Mouse (Mus musculus): ENCODE results near the gene Elovl2. TPM values are rescaled to one million over a fixed set of nuclear protein-coding genes. Genes with fewer than 3 reads are reported as not detected.

The Elovl2 gene
- total and polyA plus RNA-seq, 3 experiments = not detected

DNA sequence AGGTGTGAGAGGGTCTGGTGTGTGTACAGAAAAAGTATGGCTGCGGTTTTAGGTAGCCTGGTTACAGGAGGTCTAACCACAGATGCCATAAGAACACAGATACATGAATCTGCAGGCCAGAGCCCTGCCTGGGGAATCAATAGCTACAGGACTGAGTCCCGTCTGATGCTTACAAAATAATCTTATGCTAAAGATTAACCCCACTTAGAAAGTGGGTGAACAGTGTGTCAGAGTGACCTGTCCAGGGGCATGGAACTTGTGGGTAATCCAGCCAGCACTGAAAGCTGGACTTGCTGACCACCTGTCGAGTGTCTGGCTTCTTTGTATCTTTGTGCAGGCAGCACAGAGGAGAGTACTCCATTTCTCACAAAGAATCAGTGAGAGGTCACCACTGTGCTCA, 4.0 kb downstream of the Elovl2 start:
- DNase-seq (ENCODE audit: low read depth, low spot score) = no peak
- Histone ChIP-seq H3K79me2 (ENCODE audit: control insufficient read depth, insufficient read depth, low read length, poor library complexity) (no peaks in the 10 kb centered on the region), H3K27ac (ENCODE audit: control insufficient read depth, low read depth, low read length) (no peak overlapping the region), H3K4me3 (ENCODE audit: control insufficient read depth in 1 of 2, insufficient read depth in 1 of 2, low read depth in 2 of 2, low read length in 2 of 2) (no peak overlapping the region), H3K36me3 (ENCODE audit: control insufficient read depth in 1 of 2, insufficient read depth in 2 of 2, low read length in 2 of 2) (no peaks in the 10 kb centered on the region), H3K9ac (ENCODE audit: control insufficient read depth, low read depth, low read length, poor library complexity, severe bottlenecking) (no peak overlapping the region), H3K9me3 (replicated peaks; ENCODE audit: insufficient read depth, low read length) (no peaks in the 10 kb centered on the region), H3K27me3 (ENCODE audit: control insufficient read depth in 1 of 2, insufficient read depth in 2 of 2, low read length in 2 of 2) (peaks cover 3 to 5% of the 10 kb centered on the region in 2 experiments; a peak in 3 of 4 replicates), H3K4me1 (ENCODE audit: control insufficient read depth in 1 of 2, insufficient read depth in 2 of 2, low read length in 2 of 2) (no peaks in the 10 kb centered on the region)
- TF ChIP-seq NELFE (IDR thresholded peaks at IDR 0.05; ENCODE audit: low read depth, low read length) (no peak), ELF1 (IDR thresholded peaks at IDR 0.05; ENCODE audit: low read depth, low read length) (no peak), ETS1 (IDR thresholded peaks at IDR 0.05; ENCODE audit: low read depth, low read length) (no peak), MYB (IDR thresholded peaks at IDR 0.05; ENCODE audit: low read depth, low read length) (no peak), ZNF384 (IDR thresholded peaks at IDR 0.05; ENCODE audit: low read depth, low read length) (no peak), MAX (IDR thresholded peaks at IDR 0.05; ENCODE audit: low read length) (no peak), UBTF (IDR thresholded peaks at IDR 0.05; ENCODE audit: borderline replicate concordance, insufficient read depth, low read depth, low read length) (no peak), KAT2A (conservative IDR thresholded peaks at IDR 0.05; ENCODE audit: low read depth, low read length) (no peak), CHD1 (IDR thresholded peaks at IDR 0.05; ENCODE audit: low read depth, low read length) (no peak), POLR2AphosphoS5 (IDR thresholded peaks at IDR 0.05; ENCODE audit: borderline replicate concordance, low read depth, low read length) (no peak), ZC3H11A (IDR thresholded peaks at IDR 0.05; ENCODE audit: low read depth, low read length) (no peak), ZMIZ1 (IDR thresholded peaks at IDR 0.05; ENCODE audit: low read depth, low read length) (no peak), JUND (IDR thresholded peaks at IDR 0.05; ENCODE audit: low read depth, low read length) (no peak)

DNA sequence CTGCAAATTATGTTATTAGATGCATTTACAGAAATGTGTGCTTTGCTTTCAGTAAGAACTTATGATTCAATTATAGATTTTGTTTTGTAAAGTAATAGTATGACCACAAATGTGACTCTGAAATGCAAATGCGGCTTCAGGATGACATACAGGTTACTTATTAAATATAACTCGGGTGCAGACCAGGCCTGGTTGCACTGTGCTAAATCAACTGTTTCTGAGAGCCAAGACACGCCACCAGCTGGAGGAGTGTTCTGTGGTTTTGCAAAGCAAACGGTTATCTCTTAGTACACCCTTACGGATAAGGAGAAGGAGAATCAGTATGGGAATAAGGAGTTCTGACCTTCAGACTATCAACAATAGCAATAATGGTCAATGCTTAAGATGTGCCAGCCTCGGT, 4.5 kb downstream of the Elovl2 start:
- no peaks in the 10 kb centered on the region for H3K4me1 ChIP-seq (ENCODE audit: control insufficient read depth in 1 of 2, insufficient read depth in 2 of 2, low read length in 2 of 2)
- TF ChIP-seq MAZ (IDR thresholded peaks at IDR 0.05; ENCODE audit: low read depth, low read length) (no peak), TBP (IDR thresholded peaks at IDR 0.05; ENCODE audit: low read depth, low read length) (no peak), ZC3H11A (IDR thresholded peaks at IDR 0.05; ENCODE audit: low read depth, low read length) (no peak), UBTF (IDR thresholded peaks at IDR 0.05; ENCODE audit: borderline replicate concordance, insufficient read depth, low read depth, low read length) (no peak), MXI1 (IDR thresholded peaks at IDR 0.05; ENCODE audit: low read depth, low read length) (no peak), MAFK (IDR thresholded peaks at IDR 0.05; ENCODE audit: borderline replicate concordance, low read depth, low read length) (no peak), NELFE (IDR thresholded peaks at IDR 0.05; ENCODE audit: low read depth, low read length) (no peak), TAL1 (IDR thresholded peaks at IDR 0.05; ENCODE audit: low read length) (no peak), EP300 (IDR thresholded peaks at IDR 0.05; ENCODE audit: low read depth in 1 of 2, low read length in 2 of 2) (no peak), MYB (IDR thresholded peaks at IDR 0.05; ENCODE audit: low read depth, low read length) (no peak), MEF2A (IDR thresholded peaks at IDR 0.05; ENCODE audit: extremely low read depth, insufficient replicate concordance, low read depth, low read length, poor library complexity, severe bottlenecking) (no peak), USF2 (IDR thresholded peaks at IDR 0.05; ENCODE audit: borderline replicate concordance in 1 of 2, insufficient read depth in 1 of 2, low read depth in 1 of 2, low read length in 2 of 2) (no peak), POLR2AphosphoS2 (IDR thresholded peaks at IDR 0.05; ENCODE audit: low read length) (no peak)
- H3K27me3 ChIP-seq (ENCODE audit: control insufficient read depth in 1 of 2, insufficient read depth in 2 of 2, low read length in 2 of 2) = peaks cover 3 to 5% of the 10 kb centered on the region in 2 experiments; a peak in 3 of 4 replicates
- no peaks in the 10 kb centered on the region for H3K79me2 ChIP-seq (ENCODE audit: control insufficient read depth, insufficient read depth, low read length, poor library complexity)
- H3K9ac ChIP-seq (ENCODE audit: control insufficient read depth, low read depth, low read length, poor library complexity, severe bottlenecking) = no peak overlapping the region
- no peaks in the 10 kb centered on the region for H3K9me3 ChIP-seq (replicated peaks; ENCODE audit: insufficient read depth, low read length)
- no peaks in the 10 kb centered on the region for H3K36me3 ChIP-seq (ENCODE audit: control insufficient read depth in 1 of 2, insufficient read depth in 2 of 2, low read length in 2 of 2)
- no peak overlapping the region for H3K4me3 ChIP-seq (ENCODE audit: control insufficient read depth in 1 of 2, insufficient read depth in 1 of 2, low read depth in 2 of 2, low read length in 2 of 2)
- H3K27ac ChIP-seq (ENCODE audit: control insufficient read depth, low read depth, low read length) = no peak overlapping the region
- DNase-seq (ENCODE audit: low read depth, low spot score) = no peak
